Mouse (Mus musculus): ENCODE measurements around the gene Ston2. TPM values are rescaled to one million over a fixed set of nuclear protein-coding genes. Genes with fewer than 3 reads are reported as not detected.
"Not testable (repeated sequence)": the region's sequence is repeated elsewhere in the genome, so short reads cannot be mapped to it uniquely, and the experiment has no call there.

Ston2 gene
- total RNA-seq, 2 experiments from 2014 or later: 14.9 to 16.9 TPM

GRCm38 (mm10) chr12:91640712-91641111 is 147.5 kb downstream of the Ston2 start:
- DNase-seq (ENCODE audit: low spot score in 2 of 2): peak; percentile 29 to 58
- intact Hi-C loops (cut with DNase I): loop anchor here (2.0 to 5.0 kb wide), 3 partner anchors 72 to 158 kb away; partner anchors contain the start of gene Ston2

DNA sequence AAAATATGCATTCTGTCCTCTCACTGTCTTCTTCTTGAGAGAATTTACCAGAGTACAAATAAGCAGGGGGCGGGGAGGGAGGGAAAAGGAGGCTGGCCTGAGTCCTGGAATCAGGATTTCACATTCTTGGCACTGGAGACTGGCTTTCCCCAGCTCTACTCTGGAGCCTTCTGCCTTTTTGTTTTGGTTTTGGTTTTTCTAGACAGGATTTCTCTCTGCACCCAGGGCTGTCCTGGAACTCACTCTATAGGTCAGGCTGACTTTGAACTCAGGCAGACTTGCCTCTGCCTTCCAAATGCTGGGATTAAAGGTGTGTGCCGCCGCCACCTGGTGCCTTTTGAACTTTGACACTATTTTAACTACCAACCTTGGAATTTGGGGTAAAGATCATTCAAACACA is 149.8 kb downstream of the Ston2 start:
- intact Hi-C loops (cut with DNase I): no loop called here
- no peak for DNase-seq (ENCODE audit: low spot score in 2 of 2)

GRCm38 (mm10) chr12:91637136-91637909 is 150.9 kb downstream of the Ston2 start:
- intact Hi-C loops (cut with DNase I): no loop called here
- no peak for DNase-seq (ENCODE audit: low spot score in 2 of 2)

DNA sequence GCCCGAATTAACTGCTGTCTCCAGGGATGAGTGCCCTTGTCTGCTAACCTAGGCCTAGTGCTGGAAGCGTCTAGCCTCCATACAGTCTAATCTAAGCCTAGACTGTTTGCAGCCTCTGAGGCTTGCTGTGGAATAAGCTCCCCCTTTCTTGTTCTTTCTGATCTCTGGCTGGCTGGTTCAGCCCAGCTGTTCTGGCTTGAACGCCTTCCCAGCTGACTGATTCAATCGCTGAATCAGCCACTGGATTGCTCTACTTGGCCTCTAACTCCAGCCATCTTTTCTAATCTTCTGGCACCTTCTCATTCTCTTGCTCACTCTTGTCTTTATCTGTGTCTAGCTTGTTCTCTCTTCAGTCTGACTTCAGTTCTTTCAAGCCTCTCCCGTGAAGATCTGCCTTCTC is 161.7 kb downstream of the Ston2 start:
- DNase-seq (ENCODE audit: low spot score in 2 of 2): no peak
- intact Hi-C loops (cut with DNase I): no loop called here

GRCm38 (mm10) chr12:91625013-91625412 is 163.2 kb downstream of the Ston2 start:
- intact Hi-C loops (cut with DNase I): no loop called here
- DNase-seq (ENCODE audit: low spot score in 2 of 2): no peak

DNA sequence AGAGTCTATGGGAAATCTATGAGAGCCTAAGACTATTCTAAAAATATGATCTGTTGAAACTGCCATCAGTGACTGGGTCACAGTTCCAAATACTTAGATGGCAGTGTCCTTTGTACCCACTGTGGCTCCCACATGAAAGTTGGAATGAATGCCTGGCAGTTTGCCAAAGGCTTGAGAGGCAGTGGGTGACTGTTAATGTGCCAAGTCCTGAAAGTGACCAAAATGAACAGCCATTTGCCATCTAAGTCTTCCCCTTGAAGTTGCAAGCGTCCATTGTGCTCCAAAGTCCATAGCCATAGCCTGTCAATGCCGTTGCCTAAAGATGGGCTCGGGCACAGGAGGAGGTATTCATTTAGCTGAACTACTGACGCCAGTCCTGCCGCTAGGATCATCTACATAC is 178.8 kb downstream of the Ston2 start:
- no peak for DNase-seq (ENCODE audit: low spot score in 2 of 2)
- intact Hi-C loops (cut with DNase I): no loop called here

- no peak for DNase-seq (ENCODE audit: low spot score in 2 of 2)
- intact Hi-C loops (cut with DNase I): no loop called here
Observed at GRCm38 (mm10) chr12:91607678-91608077, 180.5 kb downstream of the Ston2 start.

DNA sequence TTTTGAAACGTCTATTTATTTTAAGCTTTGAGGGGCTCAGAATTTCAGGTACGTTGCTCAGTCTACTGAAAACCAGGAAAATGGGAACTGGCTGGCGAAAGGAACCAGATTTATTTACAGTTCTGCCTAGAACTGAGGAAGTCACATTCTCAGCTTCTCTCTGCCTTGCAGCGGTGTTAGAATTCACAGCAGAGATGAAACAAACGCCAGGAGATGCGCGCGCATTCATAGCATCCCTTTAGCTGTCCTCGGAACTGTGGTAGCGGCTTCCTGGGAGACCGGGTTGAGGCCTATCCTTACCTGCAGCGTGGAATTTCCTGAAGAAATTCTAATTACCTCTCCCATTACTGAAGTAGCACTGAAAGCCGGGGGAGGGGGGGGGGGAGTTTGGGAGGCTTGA is 181.5 kb downstream of the Ston2 start:
- DNase-seq (ENCODE audit: low spot score in 2 of 2): no peak
- intact Hi-C loops (cut with DNase I): no loop called here

GRCm38 (mm10) chr12:91604600-91604999 is 183.6 kb downstream of the Ston2 start:
- intact Hi-C loops (cut with DNase I): no loop called here

GRCm38 (mm10) chr12:91592128-91592527 is 196.1 kb downstream of the Ston2 start:
- DNase-seq (ENCODE audit: low spot score in 2 of 2): no peak
- intact Hi-C loops (cut with DNase I): no loop called here

More at GRCm38 (mm10) chr12:91604600-91604999, 183.6 kb downstream of the Ston2 start:
- DNase-seq (ENCODE audit: low spot score in 2 of 2): no peak

DNA sequence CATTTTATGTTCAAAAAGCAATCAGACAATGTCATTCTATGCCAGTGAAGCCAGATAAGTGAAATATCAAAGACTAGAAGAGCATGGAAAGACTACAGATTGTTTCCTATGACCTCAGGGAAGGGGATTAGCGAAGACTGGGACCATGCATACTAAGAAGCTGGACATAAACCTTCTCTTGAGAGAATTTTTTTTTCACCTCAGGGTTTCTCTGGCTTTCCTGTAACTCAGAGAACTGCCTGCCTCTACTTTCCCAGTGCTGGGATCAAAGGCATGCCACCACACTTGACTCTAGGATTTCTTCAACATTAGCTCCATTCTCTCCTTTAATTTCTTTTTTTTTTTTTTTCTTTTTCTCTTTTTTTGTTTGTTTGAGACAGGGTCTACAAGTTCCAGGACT is 197.0 kb downstream of the Ston2 start:
- intact Hi-C loops (cut with DNase I): no loop called here
- DNase-seq (ENCODE audit: low spot score in 2 of 2): no peak

DNA sequence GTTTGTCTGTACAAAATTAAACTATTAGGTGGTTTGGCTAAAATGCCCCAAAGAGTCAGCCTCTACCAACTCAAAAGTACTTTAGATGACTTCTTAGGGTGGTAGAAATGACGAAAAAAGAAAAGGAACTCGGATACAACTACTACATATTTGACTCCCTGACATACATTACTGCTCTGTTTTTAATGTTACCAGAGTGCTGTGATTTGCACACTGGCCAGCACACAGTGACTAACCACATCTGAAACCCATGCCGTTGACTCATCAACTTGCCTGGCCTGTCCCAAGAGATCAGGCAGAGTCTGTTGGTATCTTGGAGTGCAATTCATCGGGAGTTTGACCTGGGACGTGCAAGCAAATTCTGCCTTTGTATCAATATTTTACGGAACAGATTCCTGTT is 197.5 kb downstream of the Ston2 start:
- no peak for DNase-seq (ENCODE audit: low spot score in 2 of 2)
- intact Hi-C loops (cut with DNase I): no loop called here

DNA sequence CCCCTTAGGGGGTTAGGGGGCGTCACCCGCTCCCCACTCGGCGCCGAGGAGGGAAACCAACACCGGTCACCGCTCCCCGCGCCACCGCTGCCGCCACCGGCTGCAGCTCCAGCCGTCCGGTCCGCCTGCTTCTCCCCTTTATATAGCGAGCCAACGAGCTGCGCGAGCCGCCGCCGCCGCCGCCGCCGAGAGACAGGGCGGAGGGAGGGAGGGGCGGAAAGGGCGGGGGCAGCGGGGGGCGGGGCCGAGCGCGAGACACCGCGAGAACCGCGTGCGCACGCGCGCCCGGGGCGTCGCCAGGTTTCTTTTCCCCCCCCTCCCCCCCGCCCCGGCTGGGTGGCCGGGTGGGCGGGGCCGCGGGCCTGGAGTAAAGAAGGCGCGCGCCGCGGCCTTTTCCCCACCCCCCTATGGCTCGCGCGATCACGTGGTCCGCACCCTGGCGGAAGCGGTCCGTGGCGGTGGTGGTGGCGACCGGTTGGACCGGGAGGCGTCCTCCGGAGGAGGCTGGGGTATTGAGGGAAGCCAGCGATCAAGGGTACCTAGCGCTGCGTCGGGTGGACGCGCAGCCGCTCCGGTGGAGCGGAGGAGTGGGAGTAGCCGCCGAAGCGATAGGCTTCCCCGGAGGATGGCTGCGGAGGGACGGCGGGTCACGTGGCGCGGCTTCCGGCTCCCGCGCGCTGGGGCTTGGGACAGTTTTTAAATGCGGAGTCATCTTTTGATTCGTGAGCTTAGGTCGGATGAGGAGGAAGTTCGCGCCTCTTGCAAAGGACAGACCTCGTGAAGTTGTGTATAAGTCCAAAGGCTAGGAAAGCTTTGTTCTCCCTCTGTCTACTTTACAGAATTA is 198.1 kb downstream of the Ston2 start, which contains the start of gene Gtf2a1:
Gene Gtf2a1 (minus strand): TSS at position 641 of the 844 bp plus-strand sequence.
- intact Hi-C loops (cut with DNase I): no loop called here
- DNase-seq (ENCODE audit: low spot score in 2 of 2): peak; percentile 93 to 94

- intact Hi-C loops (cut with DNase I): no loop called here
- DNase-seq (ENCODE audit: low spot score in 2 of 2): no peak
Observed at GRCm38 (mm10) chr12:91589542-91589846, 198.7 kb downstream of the Ston2 start.

DNA sequence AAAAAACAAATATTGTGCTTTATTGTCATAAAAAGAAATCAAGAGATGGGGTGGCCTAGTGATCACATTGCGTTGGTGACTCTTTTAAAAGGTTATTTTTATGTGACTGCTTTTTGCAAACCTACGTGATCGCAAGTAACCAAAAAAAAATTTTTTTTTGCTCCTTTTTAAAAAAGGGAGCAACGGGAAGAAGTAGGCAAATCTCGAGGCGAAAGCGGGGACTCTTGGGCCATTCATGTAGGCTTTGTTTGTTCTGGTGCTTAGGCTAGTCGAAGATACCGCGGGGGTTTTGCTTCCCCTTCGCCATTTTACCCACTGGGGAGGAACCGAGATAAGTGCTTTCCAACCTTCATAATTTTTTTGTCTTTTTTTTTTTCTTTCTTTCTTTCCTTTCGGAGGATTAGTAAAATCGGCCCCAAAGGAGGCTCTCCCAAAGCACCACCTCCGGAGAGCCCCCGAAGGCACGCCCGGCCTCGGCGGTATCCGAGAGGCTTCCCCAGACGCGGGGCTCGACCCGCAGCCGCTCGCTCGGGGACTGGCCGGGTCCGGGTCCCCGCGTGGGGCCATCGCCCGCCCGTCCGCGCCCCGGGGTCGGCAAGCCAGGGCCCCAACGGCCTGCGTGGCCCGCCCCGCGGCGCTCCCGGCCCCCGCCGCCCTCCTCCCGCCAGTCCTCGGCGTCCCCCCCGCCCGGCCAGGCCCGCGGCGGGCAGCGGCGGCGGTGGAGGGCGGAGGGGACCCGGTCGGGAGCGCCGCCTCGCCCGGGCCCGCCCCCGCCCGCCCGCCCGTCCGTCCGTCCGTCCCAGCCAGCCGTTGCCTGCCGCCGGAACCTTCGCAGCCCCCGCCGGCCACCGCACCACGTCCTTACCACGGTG is 199.3 kb downstream of the Ston2 start:
- peak; percentile 52 to 57 for DNase-seq (ENCODE audit: low spot score in 2 of 2)
- intact Hi-C loops (cut with DNase I): no loop called here

GRCm38 (mm10) chr12:91588176-91588669 is 200.0 kb downstream of the Ston2 start:
- DNase-seq (ENCODE audit: low spot score in 2 of 2): peak; percentile 90
- intact Hi-C loops (cut with DNase I): no loop called here

GRCm38 (mm10) chr12:91587491-91588033 is 200.6 kb downstream of the Ston2 start:
- DNase-seq (ENCODE audit: low spot score in 2 of 2): no peak
- intact Hi-C loops (cut with DNase I): no loop called here

DNA sequence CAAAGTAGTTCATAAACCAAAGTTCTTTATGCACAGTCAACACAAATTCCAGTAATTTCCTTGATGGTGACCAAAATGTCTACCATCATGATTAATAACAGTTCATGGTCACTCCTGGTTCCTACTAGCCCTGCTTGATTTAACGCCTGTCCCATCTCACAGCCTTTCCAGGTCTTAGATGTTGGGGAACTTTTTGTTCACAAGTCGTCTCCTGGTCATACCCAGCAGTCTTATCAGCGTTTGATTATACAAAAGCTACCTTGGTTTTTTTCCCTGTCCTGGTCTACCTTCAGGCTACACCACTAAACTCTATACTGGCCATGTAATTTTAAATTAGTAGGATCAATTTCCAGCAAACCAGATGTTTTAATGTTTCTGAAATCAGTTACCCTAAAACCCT is 201.1 kb downstream of the Ston2 start:
- intact Hi-C loops (cut with DNase I): no loop called here
- DNase-seq (ENCODE audit: low spot score in 2 of 2): no peak

DNA sequence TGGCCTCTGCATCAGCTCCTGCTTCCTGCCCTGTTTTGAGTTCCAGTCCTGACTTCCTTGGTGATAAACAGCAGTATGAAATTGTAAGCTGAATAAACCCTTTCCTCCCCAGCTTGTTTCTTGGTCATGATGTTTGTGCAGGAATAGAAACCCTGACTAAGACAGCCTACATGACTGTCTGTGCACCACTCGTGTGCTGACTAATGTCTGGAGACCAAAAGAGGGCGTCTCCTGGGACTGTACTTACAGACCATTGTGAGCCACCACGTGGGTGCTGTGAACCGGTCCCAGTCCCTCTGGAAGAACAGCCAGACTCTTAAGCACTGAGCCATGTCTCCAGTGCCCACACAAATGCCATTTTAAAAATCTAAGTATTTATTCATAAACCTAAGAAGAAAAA is 202.4 kb downstream of the Ston2 start:
- intact Hi-C loops (cut with DNase I); DNase-seq (ENCODE audit: low spot score in 2 of 2): not testable (repeated sequence)
